Mouse (Mus musculus) heart, postnatal 25 days (tissue): Measurements from ENCODE around the gene Gm48551. TPM values are rescaled to one million over a fixed set of nuclear protein-coding genes. Genes with fewer than 3 reads are reported as not detected.

ENCODE experiments used
- DNase-seq: peaks from one replicate; pipeline ENCODE4 v3.0.0; 2022; ENCODE audit warnings: low spot score
- intact Hi-C: fragments of 180-260 bp; cut with DNase I; formaldehyde crosslinking; loops from one replicate; pipeline ENCODE4 v1.15.1; 2025
- total RNA-seq, 2 experiments: library from RNA; stranded (reverse); gene quantifications; 2 replicates each; pipeline ENCODE4 v1.2.3; 2021

Gene Gm48551
- total RNA-seq, 2 experiments from 2014 or later: 0.61 to 0.78 TPM

- no peak for DNase-seq
- intact Hi-C loops: no loop called here
Observed at GRCm38 (mm10) chr10:81379183-81379553, 5.1 kb upstream of the Gm48551 start.

DNA sequence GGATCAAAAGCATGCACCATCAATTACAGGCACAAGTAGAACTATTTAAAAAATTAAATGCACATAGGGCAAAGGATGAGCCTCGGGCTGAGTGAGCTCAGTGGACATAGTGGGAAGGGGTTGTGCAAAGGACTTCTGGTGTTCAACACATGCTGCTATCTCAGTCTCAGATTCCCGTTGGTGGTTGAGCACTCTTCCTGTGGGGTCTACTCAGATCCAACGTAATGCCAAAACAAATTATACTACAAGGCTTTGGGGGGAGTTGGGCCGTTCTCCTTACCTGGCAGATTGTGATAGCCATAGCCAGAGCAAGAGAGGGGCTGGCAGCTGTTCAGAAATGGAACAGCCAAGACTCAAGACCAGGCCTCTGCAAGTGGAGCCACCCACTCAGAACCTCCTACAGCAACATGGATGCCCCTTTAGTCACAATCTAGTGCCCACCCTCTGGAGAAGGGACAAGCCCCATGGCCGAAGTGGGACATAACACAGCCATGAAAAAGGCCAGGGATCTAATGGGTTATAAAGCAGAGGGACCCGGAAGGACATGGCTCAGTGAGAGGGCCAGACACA lies 4.4 kb upstream of the Gm48551 start:
- DNase-seq: no peak
- intact Hi-C loops: no loop called here

DNA sequence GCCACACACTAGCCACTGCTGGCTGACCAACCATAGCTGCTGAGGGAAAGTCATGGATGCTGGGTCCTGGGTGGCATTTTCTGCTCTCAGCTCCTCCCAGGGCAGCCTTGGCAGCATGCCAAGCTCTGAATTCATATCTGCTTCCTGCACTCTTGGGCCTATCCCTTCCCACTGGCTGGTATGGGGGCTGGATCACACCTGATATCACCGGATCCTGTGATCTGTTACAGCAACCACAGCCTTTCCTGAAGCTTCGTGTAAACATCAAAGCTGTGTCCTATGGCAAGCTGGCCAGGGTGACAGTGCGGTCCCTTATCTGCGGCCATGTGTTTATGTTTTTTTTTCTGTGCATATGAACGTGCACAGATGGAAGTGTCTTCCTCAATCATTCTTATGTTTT lies 2.2 kb upstream of the Gm48551 start:
- no peak for DNase-seq
- intact Hi-C loops: no loop called here

DNA sequence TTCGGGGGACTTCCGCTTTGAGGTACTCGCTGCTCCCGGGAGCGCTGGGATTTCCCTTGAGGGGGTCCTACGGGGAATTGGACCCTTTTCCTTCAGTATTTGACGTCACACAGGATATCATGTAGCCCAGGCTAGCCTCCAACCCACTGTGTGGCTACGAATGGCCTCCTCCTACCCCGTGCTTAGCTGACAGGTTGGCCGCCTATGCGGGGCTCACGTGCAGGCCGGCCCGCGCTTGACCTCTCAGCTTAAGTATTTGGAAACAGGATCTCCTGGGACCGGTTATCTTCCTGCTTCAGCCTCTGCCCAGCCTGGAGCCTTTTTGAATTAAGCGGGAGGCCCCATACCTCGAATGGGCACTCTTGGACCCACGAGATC lies 328 bp downstream of the Gm48551 start:
- intact Hi-C loops: no loop called here
- DNase-seq: no peak

DNA sequence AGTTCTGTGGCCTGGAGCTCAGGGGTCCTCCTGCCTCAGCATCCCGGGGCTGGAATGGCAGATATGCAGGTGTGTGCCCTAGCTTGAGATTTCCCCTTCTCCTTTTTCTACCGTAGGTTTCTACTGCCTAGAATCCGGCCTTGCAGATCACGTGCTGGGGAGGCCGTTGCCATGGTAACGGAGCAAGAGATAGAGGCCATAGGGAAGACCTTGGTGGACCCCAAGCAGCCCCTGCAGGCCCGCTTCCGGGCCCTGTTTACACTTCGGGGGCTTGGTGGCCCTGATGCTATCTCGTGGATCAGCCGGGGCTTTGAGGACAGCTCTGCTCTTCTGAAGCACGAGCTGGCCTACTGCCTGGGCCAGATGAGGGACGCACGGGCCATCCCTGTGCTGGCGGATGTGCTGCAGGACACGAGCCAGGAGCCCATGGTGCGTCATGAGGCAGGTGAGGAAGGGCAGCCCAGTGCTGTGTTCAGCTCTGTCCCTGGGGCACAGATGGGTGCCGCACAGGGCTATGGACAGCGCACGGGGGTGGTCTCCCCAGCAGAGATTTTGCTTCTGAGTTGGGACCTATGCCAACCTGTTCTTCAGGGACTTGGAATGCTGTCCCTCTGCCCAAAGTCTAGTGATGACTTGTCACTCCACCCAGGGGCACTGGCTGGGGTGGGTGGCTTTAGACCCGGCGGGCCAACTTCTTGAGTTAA lies 1.5 kb downstream of the Gm48551 start:
- no peak for DNase-seq
- intact Hi-C loops: no loop called here

GRCm38 (mm10) chr10:81387716-81388115 lies 3.5 kb downstream of the Gm48551 start:
- intact Hi-C loops: no loop called here
- no peak for DNase-seq

GRCm38 (mm10) chr10:81388505-81389055 lies 4.3 kb downstream of the Gm48551 start, which contains the start of gene Gm48552:
Gm48552 (plus strand) TSS chr10:81389005.
- intact Hi-C loops: loop anchor here (1.0 kb wide), 1 partner anchor 62 kb away; no protein-coding TSS in a partner anchor
- DNase-seq: no peak

DNA sequence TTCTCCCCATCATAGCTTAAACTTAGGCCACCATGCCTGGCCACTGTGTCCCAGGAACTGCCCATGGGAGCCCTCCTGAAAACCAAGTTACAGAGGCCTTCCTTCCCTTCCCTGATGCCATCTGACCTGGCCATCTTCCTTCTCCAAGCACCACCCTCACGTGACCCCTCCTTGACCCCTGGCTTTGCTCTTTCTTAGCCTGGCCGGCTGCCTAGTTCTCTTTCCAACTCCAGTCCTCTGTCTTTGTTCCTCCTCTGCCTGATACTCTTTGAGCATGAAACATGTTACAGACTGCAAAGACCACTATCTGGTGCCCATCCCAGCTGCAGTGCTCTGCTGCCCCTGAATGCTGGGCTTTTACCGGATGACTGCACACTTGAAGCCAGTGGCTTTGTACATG lies 5.1 kb downstream of the Gm48551 start:
- intact Hi-C loops: loop anchor here (1.0 kb wide), 1 partner anchor 61 kb away; no protein-coding TSS in a partner anchor

DNA sequence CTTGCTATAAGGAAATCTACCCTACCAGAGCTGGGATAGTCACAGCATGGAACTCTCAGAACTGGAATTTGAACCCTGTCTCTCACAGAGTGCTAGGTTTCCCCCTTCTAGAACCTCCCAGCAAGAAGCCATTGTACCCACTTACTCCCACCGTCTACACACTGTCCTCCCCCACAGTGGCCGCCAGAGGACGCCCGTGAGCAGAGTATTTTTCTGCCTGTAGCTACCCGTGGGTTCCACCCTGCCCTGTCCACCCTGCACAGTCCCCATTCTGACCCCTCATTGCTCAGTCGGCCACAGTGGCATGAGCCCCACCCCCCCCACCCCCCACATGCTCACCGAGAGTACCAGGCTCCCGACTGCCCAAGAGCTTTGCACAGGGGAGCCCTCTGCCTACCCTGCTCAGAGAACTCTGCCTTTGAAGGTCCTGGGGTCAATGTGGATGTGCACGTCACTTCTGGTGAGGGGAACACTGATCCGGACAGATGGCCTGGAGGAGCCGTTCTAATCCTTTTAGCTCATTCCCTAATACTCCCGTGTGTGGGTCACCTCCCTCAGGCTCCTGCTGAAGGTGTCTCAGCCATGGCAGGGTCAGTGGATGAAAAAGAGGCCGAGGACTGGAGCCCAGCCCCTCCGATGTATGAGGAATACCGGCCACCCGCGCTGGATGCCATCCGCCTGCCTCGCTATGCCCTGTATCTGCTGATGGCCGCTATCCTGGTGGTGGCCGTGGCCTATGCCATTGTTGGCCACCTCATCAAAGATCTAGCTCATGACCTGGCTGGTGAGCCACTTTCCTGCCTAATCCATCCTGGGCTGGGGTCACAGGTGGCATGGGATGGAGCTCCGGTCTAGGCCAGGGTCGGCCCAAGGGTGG lies 5.8 kb downstream of the Gm48551 start:
- intact Hi-C loops: loop anchor here (1.0 kb wide), 1 partner anchor 60 kb away; no protein-coding TSS in a partner anchor
- DNase-seq: no peak

More for the DNA sequence above, 5.1 kb downstream of the Gm48551 start:
- DNase-seq: no peak

- intact Hi-C loops: no loop called here
Observed at GRCm38 (mm10) chr10:81390678-81390965, 6.4 kb downstream of the Gm48551 start.

DNA sequence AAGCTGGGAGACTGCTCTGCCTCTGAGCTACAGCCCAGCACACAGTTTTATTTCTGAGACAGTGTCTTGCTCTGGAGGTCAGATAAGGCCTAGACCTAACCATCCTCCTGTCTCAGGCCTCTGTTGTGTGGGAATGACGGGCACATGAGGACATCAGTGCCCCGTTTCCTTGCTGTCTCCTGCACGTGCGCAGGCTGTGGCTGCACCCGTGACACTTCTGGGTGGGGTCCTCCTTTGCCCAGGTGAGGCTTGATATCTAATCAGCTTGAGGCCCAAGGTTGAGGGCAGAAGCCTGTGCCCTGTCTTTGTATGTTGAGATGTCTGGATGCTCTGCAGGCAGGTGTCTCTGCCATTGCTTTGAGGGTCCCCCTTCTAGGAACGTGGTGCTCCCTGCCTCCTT lies 8.0 kb downstream of the Gm48551 start:
- intact Hi-C loops: no loop called here
- DNase-seq: no peak

More at GRCm38 (mm10) chr10:81390678-81390965, 6.4 kb downstream of the Gm48551 start:
- DNase-seq: no peak

DNA sequence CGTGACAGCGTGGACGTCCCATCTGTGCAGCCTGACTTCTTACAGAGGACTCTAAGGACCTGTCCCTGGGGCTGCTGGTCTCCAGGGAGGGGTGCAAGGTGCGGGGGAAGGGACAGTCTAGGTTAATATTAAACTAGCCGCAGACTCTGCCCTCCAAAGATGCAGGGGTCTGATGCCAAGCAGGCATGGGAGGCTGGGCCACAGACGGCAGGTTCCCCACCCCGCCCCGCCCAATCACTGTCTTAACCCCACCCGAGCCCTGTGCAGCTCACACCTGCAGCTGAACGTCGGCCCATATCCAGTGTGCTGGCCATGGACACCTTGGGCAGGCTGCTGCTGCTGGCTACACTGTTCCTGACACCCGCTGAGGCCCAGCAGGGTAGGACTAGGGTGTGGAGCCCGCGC lies 8.5 kb downstream of the Gm48551 start, which contains the start of gene Smim24:
Smim24 (plus strand) TSS at position 271 of the 405 bp plus-strand sequence.
- DNase-seq: no peak
- intact Hi-C loops: no loop called here

GRCm38 (mm10) chr10:81393456-81394063 lies 9.3 kb downstream of the Gm48551 start:
- intact Hi-C loops: no loop called here
- DNase-seq: no peak

DNA sequence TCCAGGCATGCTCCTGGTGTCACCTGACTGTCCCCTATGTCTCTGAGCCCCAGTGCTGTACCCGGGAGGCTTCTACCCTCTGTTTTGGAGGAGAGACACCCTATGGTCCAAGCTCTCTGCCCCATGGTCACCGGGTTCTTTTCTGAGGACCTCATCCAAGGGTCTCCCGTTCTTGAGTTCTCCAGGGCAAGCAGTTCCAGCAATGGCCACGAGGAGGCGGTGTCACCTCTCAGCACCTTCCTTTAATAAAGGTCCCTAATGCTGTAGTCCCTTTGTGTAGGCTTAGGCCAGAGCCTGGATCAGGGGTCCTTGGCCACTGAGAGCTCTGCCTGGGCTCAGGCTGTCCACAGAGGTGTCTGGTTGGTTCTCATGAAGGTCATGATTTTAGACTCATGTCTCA lies 10.9 kb downstream of the Gm48551 start:
- intact Hi-C loops: loop anchor here (1.0 kb wide), 1 partner anchor 46 kb away; no protein-coding TSS in a partner anchor
- DNase-seq: no peak

GRCm38 (mm10) chr10:81395865-81396264 lies 11.6 kb downstream of the Gm48551 start:
- no peak for DNase-seq
- intact Hi-C loops: loop anchor here (1.0 kb wide), 1 partner anchor 45 kb away; no protein-coding TSS in a partner anchor

DNA sequence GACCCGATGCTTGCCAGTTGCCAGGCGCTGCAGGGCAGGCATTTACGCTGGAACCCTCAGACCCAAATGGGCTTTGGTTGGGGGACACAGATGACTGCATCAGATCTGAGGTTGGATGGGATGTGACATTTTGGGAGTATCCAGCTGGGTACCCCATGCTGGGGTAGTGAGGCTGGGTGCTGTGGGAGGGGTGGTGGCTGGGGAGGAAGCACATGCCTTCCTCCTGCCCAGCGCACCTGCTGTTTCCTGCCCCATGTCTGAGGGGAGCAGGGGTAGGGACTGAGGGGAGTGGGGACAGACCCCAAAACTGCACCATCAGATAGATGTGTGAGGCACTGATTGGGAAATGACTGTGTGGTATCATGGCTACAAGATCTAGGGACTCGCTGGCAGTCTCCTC lies 12.5 kb downstream of the Gm48551 start:
- intact Hi-C loops: no loop called here

GRCm38 (mm10) chr10:81399296-81399695 lies 15.0 kb downstream of the Gm48551 start:
- intact Hi-C loops: no loop called here

More for the DNA sequence above, 12.5 kb downstream of the Gm48551 start:
- DNase-seq: no peak

DNA sequence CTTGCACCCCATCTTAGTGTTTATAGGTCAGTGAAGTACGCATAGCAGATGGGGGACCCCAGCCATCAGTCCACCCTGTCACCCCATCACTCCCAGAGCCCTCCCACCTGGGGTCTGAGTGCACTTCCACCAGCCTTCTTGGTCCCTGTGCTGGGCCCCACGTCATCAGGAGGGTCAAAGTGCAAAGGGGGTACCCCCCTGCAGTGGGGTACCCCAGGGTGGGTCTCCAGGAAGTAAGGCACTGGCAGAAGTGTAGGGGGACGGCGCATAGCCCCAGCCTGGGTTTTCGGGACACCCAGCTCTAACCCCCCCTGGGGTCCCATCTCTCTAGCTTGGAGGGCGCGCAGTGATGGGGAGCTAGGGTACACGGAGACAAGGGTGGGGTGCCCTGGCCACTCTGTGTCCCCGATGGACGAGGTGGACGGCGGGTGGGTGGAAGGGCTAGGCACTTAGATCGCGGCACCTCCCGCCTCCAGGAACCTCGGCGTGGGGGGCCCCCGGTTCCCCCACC lies 15.6 kb downstream of the Gm48551 start:
- DNase-seq: no peak
- intact Hi-C loops: no loop called here

More at GRCm38 (mm10) chr10:81399296-81399695, 15.0 kb downstream of the Gm48551 start:
- DNase-seq: no peak

DNA sequence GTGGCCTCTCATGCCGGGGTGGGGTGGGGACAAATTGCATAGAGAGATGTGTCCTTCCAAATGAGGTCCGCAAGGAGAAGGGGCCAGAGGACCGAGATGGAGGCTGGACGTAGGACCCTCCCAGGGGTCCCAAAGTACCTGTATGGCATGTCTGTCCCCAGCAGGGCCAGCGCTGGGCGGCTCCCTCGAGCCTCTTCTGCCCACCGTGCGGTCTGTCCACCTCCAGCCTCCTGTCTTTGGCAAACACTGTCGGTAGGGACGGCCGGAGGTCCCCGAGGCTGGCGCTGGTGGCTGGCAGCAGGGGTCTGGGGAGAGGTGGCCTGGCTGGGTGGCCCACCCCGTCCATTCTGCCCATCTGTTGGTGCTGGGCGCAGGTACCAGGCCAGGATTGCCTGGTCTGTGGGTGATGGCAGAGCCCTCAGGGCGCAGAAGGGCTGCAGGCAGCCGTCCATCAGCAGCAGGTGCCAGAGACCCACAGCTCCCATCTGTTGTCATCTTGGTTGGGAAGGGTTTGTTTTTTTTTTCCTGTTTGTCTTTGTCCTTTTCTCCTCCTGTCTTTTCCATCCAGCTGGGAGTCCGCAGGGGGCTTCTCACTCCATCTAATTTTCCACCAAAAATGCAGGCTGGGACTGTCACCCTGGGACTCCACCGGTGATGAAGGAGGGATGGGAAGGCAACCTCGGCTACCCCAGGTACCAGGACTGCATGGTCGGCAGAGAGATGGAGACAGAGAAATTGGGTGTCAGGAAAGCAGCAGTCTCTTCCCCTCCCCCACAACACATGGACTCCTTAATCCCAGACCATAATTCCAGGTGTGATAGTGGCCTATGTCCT lies 16.3 kb downstream of the Gm48551 start:
- intact Hi-C loops: no loop called here
- DNase-seq: no peak
